Mouse (Mus musculus) 3T3-L1 (cell line): ENCODE results near the gene Zbtb3.
"Not testable (repeated sequence)": the region's sequence is repeated elsewhere in the genome, so short reads cannot be mapped to it uniquely, and the experiment has no call there.

ENCODE experiments used
- DNase-seq: peaks from one replicate; pipeline ENCODE4 v3.0.0-alpha.2; 2015; ENCODE audit warnings: low read depth, low spot score

Gene Zbtb3

GRCm38 (mm10) chr19:8803204-8803780, 937 bp downstream of the Zbtb3 start:
- DNase-seq: peak; percentile 67

GRCm38 (mm10) chr19:8803879-8804660, 1.7 kb downstream of the Zbtb3 start:
- peak; percentile 30 for DNase-seq

GRCm38 (mm10) chr19:8806810-8807209, 4.5 kb downstream of the Zbtb3 start:
- no peak for DNase-seq

GRCm38 (mm10) chr19:8815812-8816211, 13.5 kb downstream of the Zbtb3 start:
- peak; percentile 33 for DNase-seq

- DNase-seq: no peak
Observed at GRCm38 (mm10) chr19:8817001-8817400, 14.6 kb downstream of the Zbtb3 start.

- peak; percentile 43 for DNase-seq
Observed at GRCm38 (mm10) chr19:8818301-8818798, 16.0 kb downstream of the Zbtb3 start.

- peak; percentile 100 for DNase-seq
Observed at GRCm38 (mm10) chr19:8818801-8819595, 16.6 kb downstream of the Zbtb3 start, which contains the start of gene Ttc9c. Gene Ttc9c, minus strand, starts transcription at chr19:8819333.

- peak; percentile 99 for DNase-seq
Observed at GRCm38 (mm10) chr19:8819596-8820423, 17.5 kb downstream of the Zbtb3 start, which contains the start of gene Hnrnpul2. Gene Hnrnpul2, plus strand, starts transcription at chr19:8820010.

- peak; percentile 22 for DNase-seq
Observed at GRCm38 (mm10) chr19:8820424-8820956, 18.1 kb downstream of the Zbtb3 start.

- no peak for DNase-seq
Observed at GRCm38 (mm10) chr19:8821146-8821545, 18.8 kb downstream of the Zbtb3 start.

GRCm38 (mm10) chr19:8822696-8823095, 20.3 kb downstream of the Zbtb3 start:
- no peak for DNase-seq

GRCm38 (mm10) chr19:8829660-8830059, 27.3 kb downstream of the Zbtb3 start, which contains the start of gene AC129217.1:
Gene AC129217.1, plus strand, starts transcription at chr19:8829773.
- DNase-seq: no peak

GRCm38 (mm10) chr19:8830664-8831063, 28.3 kb downstream of the Zbtb3 start:
- no peak for DNase-seq

- DNase-seq: no peak
Observed at GRCm38 (mm10) chr19:8831262-8831661, 28.9 kb downstream of the Zbtb3 start.

- no peak for DNase-seq
Observed at GRCm38 (mm10) chr19:8832971-8833370, 30.6 kb downstream of the Zbtb3 start.

- not testable (repeated sequence) for DNase-seq
Observed at GRCm38 (mm10) chr19:8836327-8836726, 34.0 kb downstream of the Zbtb3 start.

- DNase-seq: no peak
Observed at GRCm38 (mm10) chr19:8837251-8837791, 35.0 kb downstream of the Zbtb3 start, which contains the start of gene Bscl2. Gene Bscl2, plus strand, starts transcription at chr19:8837467.

GRCm38 (mm10) chr19:8838041-8838730, 35.8 kb downstream of the Zbtb3 start:
- no peak for DNase-seq

- no peak for DNase-seq
Observed at GRCm38 (mm10) chr19:8839103-8839907, 37.0 kb downstream of the Zbtb3 start, which contains the start of gene Gng3. Gene Gng3, minus strand, starts transcription at chr19:8839194.
